Mouse (Mus musculus): ENCODE results near the gene Ttyh2. TPM values are rescaled to one million over a fixed set of nuclear protein-coding genes. Genes with fewer than 3 reads are reported as not detected.
"Not testable (repeated sequence)": the region's sequence is repeated elsewhere in the genome, so short reads cannot be mapped to it uniquely, and the experiment has no call there.

Ttyh2 gene
- polyA plus RNA-seq, 1 experiment from 2014 or later: 33.0 TPM

DNA sequence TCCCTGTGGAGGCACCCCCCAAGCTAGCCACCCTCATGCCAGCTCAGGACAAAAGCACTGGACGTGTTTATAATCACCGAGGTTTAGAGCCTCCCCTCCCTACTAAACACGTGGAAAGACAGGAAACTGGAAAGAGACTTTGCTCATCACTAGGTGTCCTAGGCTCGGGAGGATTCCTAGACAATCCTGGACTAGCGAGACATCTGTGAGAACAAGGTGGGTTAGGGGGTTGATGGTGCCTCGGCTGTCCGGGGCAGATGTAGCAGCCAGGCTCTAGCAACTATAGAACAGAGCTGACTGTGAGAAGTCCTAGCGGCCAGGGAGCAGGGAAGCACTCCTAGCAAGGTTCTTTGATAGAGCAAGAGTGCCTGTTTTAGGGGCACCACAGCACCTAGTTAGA is 1.1 kb upstream of the Ttyh2 start:
- Histone ChIP-seq H3K36me3 (peaks cover 42% of the 10 kb centered on the region), H3K9me3 (no peaks in the 10 kb centered on the region), H3K4me2 (no peak overlapping the region), H3K27me3 (peaks cover 16% of the 10 kb centered on the region), H3K9ac (no peak overlapping the region), H3K4me3 (no peak overlapping the region), H3K4me1 (replicated peaks) (peaks cover 63% of the 10 kb centered on the region), H3K27ac (peak overlapping the region; percentile 73; the same call in 1 of the 2 replicates)
- no peak for ATAC-seq (ENCODE audit: low FRiP score)
- 49% methylated on average over 8 of the region's 8 CpGs for WGBS

GRCm38 (mm10) chr11:114674796-114675195 is 435 bp upstream of the Ttyh2 start:
- not testable (repeated sequence) for H3K9me3 ChIP-seq; ATAC-seq (ENCODE audit: low FRiP score); H3K27ac ChIP-seq
- peaks cover 63% of the 10 kb centered on the region for H3K4me1 ChIP-seq (replicated peaks)
- 90% methylated on average over 2 of the region's 3 CpGs for WGBS
- peaks cover 42% of the 10 kb centered on the region for H3K36me3 ChIP-seq
- peaks cover 16% of the 10 kb centered on the region for H3K27me3 ChIP-seq
- peak overlapping the region; percentile 77 for H3K4me2 ChIP-seq
- H3K4me3 ChIP-seq: peak overlapping the region; percentile 52; the same call in 1 of the 2 replicates
- 0 out of 2 replicates have a peak overlapping the region, but pooled peaks have one; percentile 77 for H3K9ac ChIP-seq

GRCm38 (mm10) chr11:114675826-114676401 is 683 bp downstream of the Ttyh2 start:
- peaks cover 16% of the 10 kb centered on the region for H3K27me3 ChIP-seq
- H3K27ac ChIP-seq: peak overlapping the region; percentile 66
- 3% methylated on average over 27 of the region's 27 CpGs for WGBS
- H3K9me3 ChIP-seq: no peaks in the 10 kb centered on the region
- H3K36me3 ChIP-seq: peaks cover 33% of the 10 kb centered on the region
- H3K4me1 ChIP-seq (replicated peaks): peaks cover 63% of the 10 kb centered on the region
- H3K9ac ChIP-seq: peak overlapping the region; percentile 77
- ATAC-seq (ENCODE audit: low FRiP score): peak; percentile 12; the same call in 1 of the 2 replicates
- peak overlapping the region; percentile 77 for H3K4me2 ChIP-seq
- peak overlapping the region; percentile 52 for H3K4me3 ChIP-seq

GRCm38 (mm10) chr11:114676431-114676830 is 1.2 kb downstream of the Ttyh2 start:
- H3K36me3 ChIP-seq: peaks cover 28% of the 10 kb centered on the region
- peak overlapping the region; percentile 77 for H3K9ac ChIP-seq
- peaks cover 16% of the 10 kb centered on the region for H3K27me3 ChIP-seq
- H3K9me3 ChIP-seq: no peaks in the 10 kb centered on the region
- peak overlapping the region; percentile 41 for H3K27ac ChIP-seq
- peaks cover 58% of the 10 kb centered on the region for H3K4me1 ChIP-seq (replicated peaks)
- H3K4me3 ChIP-seq: peak overlapping the region; percentile 52
- H3K4me2 ChIP-seq: peak overlapping the region; percentile 77
- no peak for ATAC-seq (ENCODE audit: low FRiP score)
- WGBS: 6% methylated on average over 14 of the region's 14 CpGs

- Histone ChIP-seq H3K27ac (no peak overlapping the region), H3K9ac (peak overlapping the region; percentile 77), H3K27me3 (peaks cover 16% of the 10 kb centered on the region), H3K4me1 (replicated peaks) (peaks cover 58% of the 10 kb centered on the region), H3K36me3 (peaks cover 22% of the 10 kb centered on the region), H3K9me3 (no peaks in the 10 kb centered on the region), H3K4me3 (peak overlapping the region; percentile 52), H3K4me2 (peak overlapping the region; percentile 77)
- no peak for ATAC-seq (ENCODE audit: low FRiP score)
- WGBS: 49% methylated on average over 8 of the region's 9 CpGs
These were observed 1.8 kb downstream of the Ttyh2 start for GRCm38 (mm10) chr11:114676896-114677530.

DNA sequence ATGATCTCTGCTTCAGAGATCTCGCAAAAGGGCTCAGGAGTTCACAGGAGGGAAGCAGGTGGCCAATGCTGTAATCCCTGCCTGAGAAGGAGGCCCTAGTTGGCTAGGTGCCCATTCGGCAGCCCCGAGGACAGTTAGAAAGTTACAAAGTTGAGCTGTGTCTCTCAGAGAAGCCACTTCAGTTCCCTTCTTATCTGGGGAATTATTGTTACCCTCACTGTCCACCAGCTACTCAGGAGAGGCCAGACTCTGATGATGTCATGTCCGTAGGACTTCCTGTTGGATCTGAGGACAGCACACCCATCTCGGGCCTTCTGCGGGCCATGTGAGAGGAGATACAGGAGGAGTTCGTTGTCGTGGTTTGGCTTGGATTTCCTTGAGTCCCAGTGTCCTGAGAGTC is 4.4 kb downstream of the Ttyh2 start:
- 0 out of 2 replicates have a peak overlapping the region, but pooled peaks have one; percentile 30 for H3K27ac ChIP-seq
- no peaks in the 10 kb centered on the region for H3K9me3 ChIP-seq
- H3K4me3 ChIP-seq: no peak overlapping the region
- peaks cover 13% of the 10 kb centered on the region for H3K27me3 ChIP-seq
- H3K4me1 ChIP-seq (replicated peaks): peaks cover 48% of the 10 kb centered on the region
- WGBS: 74% methylated on average over 8 of the region's 8 CpGs
- no peak overlapping the region for H3K9ac ChIP-seq
- ATAC-seq (ENCODE audit: low FRiP score): no peak
- no peak overlapping the region for H3K4me2 ChIP-seq
- H3K36me3 ChIP-seq: no peaks in the 10 kb centered on the region

- H3K4me1 ChIP-seq (replicated peaks): peaks cover 50% of the 10 kb centered on the region
- H3K36me3 ChIP-seq: no peaks in the 10 kb centered on the region
- 53% methylated on average over 10 of the region's 10 CpGs for WGBS
- no peaks in the 10 kb centered on the region for H3K9me3 ChIP-seq
- no peak overlapping the region for H3K9ac ChIP-seq
- no peak overlapping the region for H3K27ac ChIP-seq
- H3K27me3 ChIP-seq: peaks cover 13% of the 10 kb centered on the region
- no peak overlapping the region for H3K4me3 ChIP-seq
- no peak for ATAC-seq (ENCODE audit: low FRiP score)
- H3K4me2 ChIP-seq: no peak overlapping the region
These were observed 5.1 kb downstream of the Ttyh2 start for GRCm38 (mm10) chr11:114680291-114680690.

- Histone ChIP-seq H3K27ac (no peak overlapping the region), H3K9ac (no peak overlapping the region), H3K36me3 (no peaks in the 10 kb centered on the region), H3K9me3 (no peaks in the 10 kb centered on the region), H3K4me1 (replicated peaks) (peaks cover 47% of the 10 kb centered on the region), H3K4me2 (no peak overlapping the region), H3K27me3 (peaks cover 7% of the 10 kb centered on the region), H3K4me3 (no peak overlapping the region)
- 69% methylated on average over 5 of the region's 5 CpGs for WGBS
- no peak for ATAC-seq (ENCODE audit: low FRiP score)
These were observed 5.8 kb downstream of the Ttyh2 start for GRCm38 (mm10) chr11:114681054-114681453.

DNA sequence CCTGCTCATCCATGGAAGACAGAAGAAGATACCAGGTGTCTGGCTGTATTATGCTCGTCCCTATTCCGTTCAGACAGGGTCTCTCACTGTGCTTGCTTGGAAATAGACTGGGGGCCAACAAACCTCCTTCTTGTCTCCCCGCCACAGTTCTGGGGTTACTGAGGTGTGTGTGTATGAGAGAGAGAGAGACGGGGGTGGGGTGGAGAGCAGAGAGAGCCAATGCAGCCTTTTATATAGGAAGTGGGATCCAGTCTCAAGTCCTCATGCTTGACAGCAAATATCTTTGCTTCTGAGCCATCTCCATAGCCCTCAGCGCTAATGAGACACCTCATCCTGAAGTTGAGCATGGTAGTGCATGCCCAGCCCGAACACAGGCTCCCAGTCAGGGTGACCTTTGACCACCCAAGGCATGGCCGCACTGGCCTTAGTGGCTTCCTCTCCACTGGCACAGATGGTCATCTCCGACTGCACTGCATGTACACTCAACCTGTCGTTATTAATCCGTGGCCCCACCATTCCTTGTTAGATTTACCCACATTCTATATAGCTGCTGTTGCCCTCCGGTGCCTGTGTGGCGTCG is 7.2 kb downstream of the Ttyh2 start:
- Histone ChIP-seq H3K4me1 (replicated peaks) (peaks cover 36% of the 10 kb centered on the region), H3K4me2 (no peak overlapping the region), H3K27me3 (no peaks in the 10 kb centered on the region), H3K9me3 (no peaks in the 10 kb centered on the region), H3K27ac (no peak overlapping the region), H3K4me3 (no peak overlapping the region), H3K36me3 (no peaks in the 10 kb centered on the region), H3K9ac (no peak overlapping the region)
- WGBS: 95% methylated on average over 13 of the region's 13 CpGs
- no peak for ATAC-seq (ENCODE audit: low FRiP score)

- Histone ChIP-seq H3K4me3 (no peak overlapping the region), H3K4me2 (no peak overlapping the region), H3K36me3 (no peaks in the 10 kb centered on the region), H3K4me1 (replicated peaks) (peaks cover 40% of the 10 kb centered on the region), H3K27ac (no peak overlapping the region), H3K27me3 (no peaks in the 10 kb centered on the region), H3K9me3 (no peaks in the 10 kb centered on the region), H3K9ac (no peak overlapping the region)
- WGBS: 79% methylated on average over 10 of the region's 10 CpGs
- ATAC-seq (ENCODE audit: low FRiP score): no peak
These were observed 7.9 kb downstream of the Ttyh2 start for GRCm38 (mm10) chr11:114683029-114683721.

- H3K9me3 ChIP-seq: no peaks in the 10 kb centered on the region
- H3K4me1 ChIP-seq (replicated peaks): peaks cover 40% of the 10 kb centered on the region
- no peak for ATAC-seq (ENCODE audit: low FRiP score)
- no peak overlapping the region for H3K4me3 ChIP-seq
- H3K27me3 ChIP-seq: no peaks in the 10 kb centered on the region
- H3K4me2 ChIP-seq: no peak overlapping the region
- H3K9ac ChIP-seq: no peak overlapping the region
- 70% methylated on average over 19 of the region's 20 CpGs for WGBS
- no peaks in the 10 kb centered on the region for H3K36me3 ChIP-seq
- H3K27ac ChIP-seq: no peak overlapping the region
These were observed 8.7 kb downstream of the Ttyh2 start for GRCm38 (mm10) chr11:114683722-114684621.

Measured in hindbrain, embryonic 13.5 days (tissue).